Mouse (Mus musculus) stomach, postnatal 0 days (tissue): ENCODE data around the gene Arhgap15.

ENCODE experiments used
- CTCF ChIP-seq: IDR thresholded peaks from 2 replicates; pipeline ENCODE4 v1.5.1; 2016; ENCODE audit warnings: antibody characterized with exemption, low read depth, mild to moderate bottlenecking, moderate library complexity
- EP300 ChIP-seq: optimal IDR thresholded peaks from 2 replicates; pipeline ENCODE3; 2016; ENCODE audit warnings: antibody characterized with exemption

GRCm38 (mm10) chr2:43727693-43728092 lies 20.9 kb upstream of the Arhgap15 start:
- TF ChIP-seq CTCF = no peak
- no peak for TF ChIP-seq EP300
